Mouse (Mus musculus): ENCODE measurements around the gene Hs6st3.
"Not testable (repeated sequence)": the region's sequence is repeated elsewhere in the genome, so short reads cannot be mapped to it uniquely, and the experiment has no call there.

The Hs6st3 gene

DNA sequence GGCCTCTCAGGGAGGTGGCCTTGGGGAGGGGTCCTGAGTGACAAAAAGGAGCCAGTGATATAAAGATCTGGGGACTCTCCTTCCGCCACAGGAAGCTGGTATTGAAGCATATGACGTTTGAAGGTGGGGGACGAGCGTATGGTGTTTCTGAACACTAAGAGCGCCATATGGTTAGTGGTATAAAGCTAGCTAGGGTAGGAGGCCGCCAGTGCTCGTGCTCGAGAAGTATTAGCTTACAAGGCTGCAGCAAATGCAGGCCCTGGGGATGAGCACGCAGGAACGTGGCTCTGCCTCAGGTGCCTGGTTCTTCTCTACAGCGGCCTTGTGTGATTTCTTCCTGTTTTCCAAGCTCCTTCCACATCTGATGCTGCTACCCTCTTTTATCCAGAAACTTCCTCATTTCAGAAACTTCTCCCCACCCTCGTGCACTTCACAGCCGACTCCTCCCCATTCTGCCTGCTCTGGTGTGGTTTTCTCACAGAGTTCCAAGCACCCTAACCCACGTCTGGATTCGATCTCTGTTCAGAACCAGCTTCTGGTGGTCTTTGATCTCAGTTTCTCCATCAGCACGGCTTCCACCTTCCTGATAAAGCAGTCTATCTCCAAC is 110.0 kb downstream of the Hs6st3 start:
- DNase-seq (ENCODE audit: extremely low read depth, low read depth, low spot score): no peak

GRCm38 (mm10) chr14:119250353-119250752 is 112.2 kb downstream of the Hs6st3 start:
- DNase-seq (ENCODE audit: extremely low read depth, low read depth, low spot score): no peak

DNA sequence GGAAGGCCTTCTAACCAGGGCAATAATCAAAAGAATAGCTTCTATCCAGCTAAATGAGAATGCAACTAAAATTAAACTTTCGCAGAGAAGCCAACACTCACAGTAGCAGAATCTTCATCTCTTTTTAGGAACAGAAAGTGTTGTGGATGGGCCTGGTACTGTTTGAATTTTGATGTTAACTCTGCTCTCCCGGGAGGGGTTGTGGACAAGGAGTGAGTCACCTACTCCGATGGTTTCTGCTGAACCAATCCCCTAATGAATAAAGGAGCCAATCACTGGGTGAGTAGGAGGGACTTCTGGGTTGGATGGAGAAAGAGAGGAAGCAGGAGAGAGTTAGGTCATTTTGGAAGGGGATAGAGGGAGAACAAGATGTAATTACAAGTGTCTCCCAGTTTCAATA is 117.3 kb downstream of the Hs6st3 start:
- no peak for DNase-seq (ENCODE audit: extremely low read depth, low read depth, low spot score)

DNA sequence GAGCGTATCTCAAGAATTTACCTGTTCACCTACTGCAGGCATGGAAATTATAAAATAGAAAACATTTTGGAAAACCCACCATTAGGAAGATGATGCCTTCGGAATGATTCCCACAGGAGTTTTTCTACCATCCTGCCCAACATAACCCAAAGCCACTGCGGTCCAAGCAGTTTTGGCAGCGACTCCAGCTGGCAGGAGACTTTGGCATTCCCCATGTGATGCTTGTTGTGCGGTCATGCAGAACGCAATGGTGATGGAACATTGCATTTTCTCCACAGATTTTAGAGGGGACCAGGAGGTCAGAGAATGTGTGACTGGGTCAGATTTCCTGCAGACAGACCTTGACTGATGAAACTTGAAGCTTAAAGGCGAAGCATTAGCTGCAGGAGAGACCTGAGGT is 118.9 kb downstream of the Hs6st3 start:
- no peak for DNase-seq (ENCODE audit: extremely low read depth, low read depth, low spot score)

DNA sequence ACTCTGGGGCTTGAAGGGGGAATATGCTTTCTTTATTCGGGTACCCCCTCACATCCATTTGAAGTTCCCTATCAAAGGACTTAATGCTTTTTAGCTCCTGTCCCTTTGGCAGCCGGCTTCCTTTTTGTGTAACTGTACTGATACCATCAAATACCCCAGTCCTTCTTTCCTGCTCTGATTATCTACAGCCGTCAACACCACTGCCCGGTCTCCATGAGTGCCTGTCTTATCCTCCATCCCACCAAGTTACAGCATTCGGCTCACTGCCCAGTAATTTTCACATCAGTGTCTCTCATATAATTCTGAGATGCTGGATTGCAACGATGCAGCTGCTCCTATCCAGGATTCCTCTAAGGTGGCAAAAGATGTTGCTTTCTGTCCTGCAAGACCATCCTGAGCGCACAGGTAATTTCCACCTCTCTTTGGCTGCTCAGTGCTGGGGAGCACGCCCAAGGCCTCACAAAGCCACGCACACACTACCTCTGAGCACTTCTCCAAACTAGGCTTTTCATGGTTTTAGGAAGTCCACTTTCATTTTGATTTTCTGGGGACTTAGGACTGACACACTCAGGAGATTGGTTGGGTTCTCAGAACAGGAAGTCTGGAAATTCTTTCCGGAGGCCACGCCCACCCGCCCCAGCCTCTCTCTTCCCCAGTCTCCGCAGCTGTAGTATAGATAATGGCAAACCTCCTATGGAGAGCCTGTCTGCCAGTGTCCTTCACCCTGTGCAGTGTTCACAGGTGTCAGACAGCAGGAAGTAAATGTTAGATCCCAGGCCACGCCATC is 122.2 kb downstream of the Hs6st3 start:
- no peak for DNase-seq (ENCODE audit: extremely low read depth, low read depth, low spot score)

DNA sequence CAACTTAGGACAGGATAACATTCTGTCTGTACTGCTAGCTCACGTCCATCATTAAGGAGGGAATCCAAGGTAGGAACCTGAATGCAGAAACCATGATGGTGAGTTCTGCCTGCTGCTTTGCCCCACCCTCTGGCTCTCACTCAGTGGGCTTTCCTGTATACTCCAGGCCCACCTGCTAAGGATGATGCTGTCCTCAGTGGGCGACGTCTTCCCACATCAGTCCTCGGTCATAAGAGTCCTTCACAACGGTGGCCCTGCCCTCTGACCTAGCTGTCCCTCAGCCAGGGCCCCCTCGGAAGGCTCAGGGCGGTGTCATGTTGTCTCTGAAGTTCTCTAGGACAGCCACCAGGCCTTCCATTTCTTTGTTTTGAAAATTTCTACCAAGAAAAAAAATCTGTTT is 128.2 kb downstream of the Hs6st3 start:
- DNase-seq (ENCODE audit: extremely low read depth, low read depth, low spot score): no peak

DNA sequence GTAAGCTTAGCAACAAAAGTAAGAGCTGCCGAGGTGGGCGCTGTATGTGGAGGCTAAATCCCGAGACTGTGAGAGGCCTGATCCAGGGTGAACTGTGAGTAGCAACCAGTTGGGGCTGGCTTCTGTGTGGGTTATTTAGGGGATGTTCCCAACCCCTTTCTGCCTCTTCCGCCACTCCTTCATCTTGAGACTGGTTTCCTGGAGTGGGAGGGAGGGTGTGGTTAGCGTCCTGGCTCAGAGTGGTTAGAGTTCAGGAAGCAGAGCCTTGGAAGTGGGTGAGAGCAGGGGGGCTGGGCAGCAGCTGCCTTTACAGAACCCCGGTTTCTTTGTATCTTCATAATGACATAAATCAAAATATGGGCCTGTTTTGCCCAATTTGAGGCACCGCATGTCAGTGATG is 134.9 kb downstream of the Hs6st3 start:
- DNase-seq (ENCODE audit: extremely low read depth, low read depth, low spot score): no peak

- DNase-seq (ENCODE audit: extremely low read depth, low read depth, low spot score): not testable (repeated sequence)
Observed at GRCm38 (mm10) chr14:119278156-119278555, 140.0 kb downstream of the Hs6st3 start.

GRCm38 (mm10) chr14:119283951-119284350 is 145.8 kb downstream of the Hs6st3 start:
- no peak for DNase-seq (ENCODE audit: extremely low read depth, low read depth, low spot score)

GRCm38 (mm10) chr14:119289668-119290067 is 151.5 kb downstream of the Hs6st3 start:
- no peak for DNase-seq (ENCODE audit: extremely low read depth, low read depth, low spot score)

- no peak for DNase-seq (ENCODE audit: extremely low read depth, low read depth, low spot score)
Observed at GRCm38 (mm10) chr14:119294071-119294470, 155.9 kb downstream of the Hs6st3 start.

GRCm38 (mm10) chr14:119306461-119306860 is 168.3 kb downstream of the Hs6st3 start:
- DNase-seq (ENCODE audit: extremely low read depth, low read depth, low spot score): no peak

GRCm38 (mm10) chr14:119318379-119318778 is 180.2 kb downstream of the Hs6st3 start:
- no peak for DNase-seq (ENCODE audit: extremely low read depth, low read depth, low spot score)

GRCm38 (mm10) chr14:119347236-119347635 is 209.1 kb downstream of the Hs6st3 start:
- DNase-seq (ENCODE audit: extremely low read depth, low read depth, low spot score): no peak

GRCm38 (mm10) chr14:119361414-119361813 is 223.3 kb downstream of the Hs6st3 start:
- DNase-seq (ENCODE audit: extremely low read depth, low read depth, low spot score): no peak

GRCm38 (mm10) chr14:119367866-119368425 is 229.8 kb downstream of the Hs6st3 start:
- DNase-seq (ENCODE audit: extremely low read depth, low read depth, low spot score): no peak

DNA sequence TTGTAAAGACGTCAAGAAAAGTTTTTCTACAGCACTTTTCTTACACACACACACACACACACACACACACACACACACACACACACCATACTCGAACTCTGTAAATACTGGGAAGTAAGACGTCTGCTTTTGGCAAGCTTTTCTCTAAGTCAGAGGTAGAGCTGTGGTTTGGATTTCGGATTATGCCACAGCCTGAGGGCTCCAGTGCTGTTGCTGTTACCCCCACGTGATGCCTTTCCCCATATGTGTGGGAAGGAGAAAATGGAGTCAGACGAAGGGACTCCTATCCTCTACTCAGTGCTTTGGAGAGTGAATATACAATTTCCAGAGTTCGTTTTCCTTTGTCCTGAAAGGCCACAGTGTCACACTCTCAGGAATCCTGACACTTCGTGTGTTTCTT is 231.1 kb downstream of the Hs6st3 start:
- no peak for DNase-seq (ENCODE audit: extremely low read depth, low read depth, low spot score)

- no peak for DNase-seq (ENCODE audit: extremely low read depth, low read depth, low spot score)
Observed at GRCm38 (mm10) chr14:119370013-119370412, 231.9 kb downstream of the Hs6st3 start.

DNA sequence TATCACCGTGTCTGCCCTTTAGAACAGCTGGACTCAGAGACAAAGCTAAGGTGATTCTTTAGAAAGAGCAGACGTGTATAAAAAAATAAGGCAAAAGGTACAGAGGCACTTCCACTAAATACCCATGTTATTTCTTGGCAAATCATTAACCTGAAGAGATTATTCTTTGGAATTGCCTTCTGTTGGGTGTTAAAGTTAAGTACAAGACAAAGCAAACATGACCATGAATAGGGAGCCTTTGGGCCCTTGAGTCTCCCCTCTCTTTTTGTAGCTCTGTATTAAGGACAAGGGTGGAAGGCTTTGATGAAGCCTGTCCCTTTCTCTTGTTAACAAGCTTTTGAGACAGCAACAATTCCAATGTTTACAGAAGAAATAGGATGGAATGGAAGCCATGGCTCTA is 241.2 kb downstream of the Hs6st3 start:
- DNase-seq (ENCODE audit: extremely low read depth, low read depth, low spot score): no peak

DNA sequence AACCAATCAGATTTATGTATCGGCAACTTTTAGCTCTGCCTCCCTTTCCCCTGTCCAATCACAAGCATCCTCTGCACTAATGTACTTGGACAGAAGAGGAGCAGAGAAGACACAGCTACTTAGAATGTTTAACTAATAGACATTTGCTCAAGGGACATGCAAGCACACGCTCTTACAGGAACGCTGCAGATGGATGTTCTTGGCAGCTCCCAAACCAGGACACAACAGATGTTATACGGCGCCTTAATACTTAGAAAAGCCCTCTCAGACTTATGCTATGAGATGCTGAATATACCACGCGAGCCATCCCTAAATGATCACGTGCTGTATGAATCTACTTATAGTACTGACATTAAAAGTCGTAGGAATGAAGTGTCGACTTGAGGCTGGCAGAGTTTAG is 263.5 kb downstream of the Hs6st3 start:
- no peak for DNase-seq (ENCODE audit: extremely low read depth, low read depth, low spot score)

- DNase-seq (ENCODE audit: extremely low read depth, low read depth, low spot score): no peak
Observed at GRCm38 (mm10) chr14:119409334-119410050, 271.4 kb downstream of the Hs6st3 start.

DNA sequence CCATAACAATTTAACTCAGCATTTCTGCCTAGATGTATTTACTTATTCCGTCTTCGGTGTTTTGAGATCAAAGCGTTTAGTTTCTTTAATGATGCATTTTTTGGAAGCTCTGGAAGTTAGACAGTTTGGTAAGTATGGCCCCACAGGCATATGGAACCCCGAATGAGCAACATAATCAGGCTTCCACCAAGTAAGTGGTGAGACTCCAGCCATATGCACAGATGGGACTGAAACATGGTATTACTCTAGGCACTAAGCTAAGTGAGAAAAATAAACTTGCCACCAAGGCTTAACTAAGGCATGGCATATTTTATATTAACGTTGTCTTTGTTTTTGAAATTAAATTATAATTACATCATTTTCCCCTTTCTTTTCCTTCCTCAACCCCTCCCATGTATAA is 284.8 kb downstream of the Hs6st3 start:
- DNase-seq (ENCODE audit: extremely low read depth, low read depth, low spot score): no peak
